Mouse (Mus musculus) forebrain, postnatal 0 days (tissue): ENCODE measurements around the gene Ankrd1. TPM values are rescaled to one million over a fixed set of nuclear protein-coding genes. Genes with fewer than 3 reads are reported as not detected.

Experiments
- ATAC-seq: fragments of 200-750 bp; cut with Nextera tagmentation; 2 replicates; pipeline ENCODE4 v1.8.0; 2017; ENCODE audit warnings: mild to moderate bottlenecking, moderate library complexity
- DNase-seq: peaks from one replicate; pipeline ENCODE4 v3.0.0-alpha.2; 2015
- H3K27ac ChIP-seq: fragments of 300-500 bp; sonication (generic); 2 replicates; pipeline ENCODE4 v1.5.1; 2014; ENCODE audit warnings: low read depth, mild to moderate bottlenecking, antibody characterized with exemption, low read length, moderate library complexity, mixed read lengths
- H3K27me3 ChIP-seq: fragments of 300-500 bp; sonication (generic); 2 replicates; pipeline ENCODE4 v1.6.1; 2014; ENCODE audit warnings: mild to moderate bottlenecking, low read length, mixed read lengths; ENCODE audit not compliant: insufficient read depth
- H3K36me3 ChIP-seq: fragments of 300-500 bp; sonication (generic); 2 replicates; pipeline ENCODE4 v1.6.1; 2014; ENCODE audit warnings: mild to moderate bottlenecking, moderate library complexity; ENCODE audit not compliant: insufficient read depth
- H3K4me1 ChIP-seq: fragments of 300-500 bp; sonication (generic); 2 replicates; pipeline ENCODE4 v1.6.1; 2014; ENCODE audit warnings: antibody characterized with exemption; ENCODE audit not compliant: insufficient read depth
- H3K4me2 ChIP-seq: fragments of 300-500 bp; sonication (generic); 2 replicates; pipeline ENCODE4 v1.6.1; 2014; ENCODE audit warnings: low read depth, mild to moderate bottlenecking, moderate library complexity
- H3K4me3 ChIP-seq: fragments of 300-500 bp; sonication (generic); 2 replicates; pipeline ENCODE4 v1.5.1; 2014; ENCODE audit warnings: low read depth, low read length, mixed read lengths
- H3K9ac ChIP-seq: fragments of 300-500 bp; sonication (generic); 2 replicates; pipeline ENCODE4 v1.6.1; 2014; ENCODE audit warnings: mild to moderate bottlenecking
- H3K9me3 ChIP-seq: fragments of 300-500 bp; sonication (generic); 2 replicates; pipeline ENCODE4 v1.6.1; 2016; ENCODE audit warnings: low read length
- CTCF ChIP-seq: sonication (generic); IDR thresholded peaks from 2 replicates; pipeline ENCODE4 v1.5.1; 2016; ENCODE audit warnings: antibody characterized with exemption, control low read depth, low read depth
- WGBS: fragments of 180-500 bp; shearing (Covaris S2); extraction: QIAGEN DNeasy Blood & Tissue Kit; methylation state at CpG from one replicate; pipeline ENCODE4 v1.1.7; 2014; 5-methylcytosine and 5-hydroxymethylcytosine counted together
- polyA plus RNA-seq: library from polyadenylated mRNA; unstranded; fragments of >200 nt; fragmentation: Nextera tagmentation; extraction: Ambion mirVana; gene quantifications from 2 replicates; pipeline ENCODE4 v1.2.1, GENCODE M21; 2015
- total RNA-seq: library from RNA; depleted of rRNA; stranded (reverse); fragments of >200 nt; gene quantifications from 2 replicates; pipeline ENCODE4 v1.2.3, GENCODE M21; 2014; rRNA removed

Gene Ankrd1
- total and polyA plus RNA-seq, 2 experiments from 2014 or later, result 0.08 to 0.29 TPM

DNA sequence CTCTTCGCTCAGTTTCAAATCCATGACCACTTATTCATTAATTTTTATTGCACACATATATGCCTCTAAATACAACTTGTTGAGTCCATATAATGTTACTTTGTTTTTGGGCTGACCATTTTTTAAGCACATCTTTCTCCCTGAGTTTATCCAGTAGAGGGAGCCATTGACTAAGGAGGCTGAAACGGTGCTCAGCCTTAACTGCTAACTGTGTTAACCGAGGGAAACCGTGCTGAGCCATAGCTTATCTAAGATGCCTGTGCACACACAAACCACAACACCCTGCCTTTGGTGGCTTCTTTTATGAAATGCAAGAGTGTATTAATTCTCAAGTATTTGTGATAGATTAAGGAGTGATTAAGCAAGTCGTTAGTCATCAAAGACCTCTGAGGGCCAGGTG, 29.1 kb downstream of the Ankrd1 start:
- no peak overlapping the region for H3K9ac ChIP-seq
- H3K4me1 ChIP-seq, result no peaks in the 10 kb centered on the region
- 42% methylated on average over 5 of the region's 5 CpGs for WGBS
- peak; percentile 65 for TF ChIP-seq CTCF
- no peaks in the 10 kb centered on the region for H3K27me3 ChIP-seq
- H3K36me3 ChIP-seq, result peaks cover 67% of the 10 kb centered on the region
- no peaks in the 10 kb centered on the region for H3K9me3 ChIP-seq
- H3K4me3 ChIP-seq, result no peak overlapping the region
- H3K27ac ChIP-seq, result no peak overlapping the region
- H3K4me2 ChIP-seq, result no peak overlapping the region
- DNase-seq (peak; percentile 49), ATAC-seq (peak; percentile 66)

DNA sequence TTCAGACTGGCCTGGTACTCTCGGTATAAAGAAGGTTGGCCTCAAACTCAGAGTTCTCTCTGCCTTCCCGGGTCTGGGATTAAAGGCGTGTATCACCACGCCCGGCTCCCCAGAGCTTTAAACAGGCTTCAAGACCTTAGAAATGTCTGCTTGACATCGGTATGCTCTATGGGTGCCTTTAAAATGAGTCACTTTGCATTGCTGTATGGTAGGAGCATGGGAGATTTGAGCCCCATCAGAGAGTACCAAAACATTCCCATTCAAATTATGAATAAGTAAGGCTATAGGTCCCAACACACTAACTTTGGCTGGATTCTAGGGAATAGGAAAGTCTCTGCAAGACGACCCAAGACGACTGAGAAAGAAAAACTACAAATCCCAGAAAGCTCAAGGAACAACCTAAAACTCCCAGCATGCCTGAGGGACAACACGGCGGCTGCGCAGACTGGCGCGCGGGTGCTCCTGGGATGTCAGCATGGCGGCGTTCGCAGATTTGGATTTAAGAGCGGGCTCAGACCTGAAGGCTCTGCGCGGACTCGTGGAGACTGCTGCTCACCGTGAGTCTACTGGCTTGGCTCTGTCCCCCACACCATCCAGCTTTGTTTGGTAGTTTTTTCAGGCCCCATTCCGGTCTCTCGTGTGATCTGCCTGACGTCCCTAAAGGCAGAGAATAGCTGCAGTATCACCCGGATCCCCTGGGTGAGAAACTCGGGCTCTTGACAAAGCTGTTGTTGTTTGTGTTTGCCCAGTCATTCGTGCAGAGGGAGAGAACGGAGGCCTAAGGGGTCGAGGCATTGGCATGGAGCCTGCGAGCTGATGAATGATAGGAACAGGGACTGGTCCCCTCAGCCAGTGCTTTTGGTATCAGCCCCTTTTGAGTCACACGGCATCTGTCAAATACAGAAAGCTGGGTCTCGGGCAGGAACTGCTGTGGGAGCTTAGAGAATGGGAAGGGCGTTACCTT, 36.4 kb downstream of the Ankrd1 start, which contains the start of gene Rpp30:
Rpp30 (plus strand) TSS at position 455 of the 964 bp plus-strand sequence.
- H3K4me1 ChIP-seq, result peaks cover 4% of the 10 kb centered on the region; the same call in 1 of the 2 replicates
- peak; percentile 97 for ATAC-seq
- H3K9ac ChIP-seq, result peak within 1 kb of the TSS; percentile 65
- peak; percentile 94 for DNase-seq
- peak; percentile 34 for TF ChIP-seq CTCF
- H3K4me2 ChIP-seq, result peak within 1 kb of the TSS; percentile 76
- H3K27me3 ChIP-seq, result no peaks in the 10 kb centered on the region
- peaks cover 8% of the 10 kb centered on the region for H3K36me3 ChIP-seq
- H3K9me3 ChIP-seq, result no peaks in the 10 kb centered on the region
- H3K27ac ChIP-seq, result peak within 1 kb of the TSS; percentile 66
- WGBS, result 3% methylated on average over 34 of the region's 34 CpGs
- peak within 1 kb of the TSS; percentile 58 for H3K4me3 ChIP-seq

DNA sequence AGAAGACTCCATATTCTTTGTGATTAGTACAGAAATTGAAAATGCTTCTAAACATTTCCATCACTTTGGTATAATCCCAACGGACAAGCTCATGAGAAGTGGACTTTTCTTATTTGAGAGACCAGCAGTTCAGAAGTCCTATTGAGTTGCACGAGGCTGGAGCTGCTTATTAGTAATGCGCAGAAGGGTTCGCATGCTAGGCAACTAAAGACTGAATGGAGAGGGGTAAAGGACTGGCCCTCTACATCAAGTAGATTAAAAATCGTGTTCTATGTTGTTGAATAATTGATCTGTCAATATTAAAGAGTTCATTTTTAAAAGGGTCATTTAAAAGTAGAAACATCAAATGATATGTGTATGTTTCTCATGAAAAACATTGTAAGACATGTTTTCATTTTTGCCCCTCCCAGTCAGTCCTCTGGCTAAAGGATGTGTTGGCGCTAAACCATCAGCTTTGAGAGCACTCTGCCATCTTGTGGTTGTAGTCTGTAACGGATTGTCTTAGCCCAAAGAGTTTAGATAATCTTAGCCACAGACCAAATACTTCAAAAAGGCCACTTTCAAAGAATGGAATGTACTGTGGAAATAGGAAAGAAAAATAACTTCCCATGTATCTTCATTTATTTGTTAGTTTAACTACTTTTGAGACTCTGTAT, 37.2 kb downstream of the Ankrd1 start:
- DNase-seq (peak; percentile 81), ATAC-seq (peak; percentile 75)
- Histone ChIP-seq H3K27ac (no peak overlapping the region; the same call in 1 of the 2 replicates), H3K4me1 (peaks cover 4% of the 10 kb centered on the region; the same call in 1 of the 2 replicates), H3K36me3 (no peaks in the 10 kb centered on the region), H3K9ac (no peak overlapping the region), H3K4me2 (peak overlapping the region; percentile 76), H3K27me3 (no peaks in the 10 kb centered on the region), H3K4me3 (peak overlapping the region; percentile 58), H3K9me3 (no peaks in the 10 kb centered on the region)
- 41% methylated on average over 7 of the region's 7 CpGs for WGBS
- TF ChIP-seq CTCF, result peak; percentile 87

DNA sequence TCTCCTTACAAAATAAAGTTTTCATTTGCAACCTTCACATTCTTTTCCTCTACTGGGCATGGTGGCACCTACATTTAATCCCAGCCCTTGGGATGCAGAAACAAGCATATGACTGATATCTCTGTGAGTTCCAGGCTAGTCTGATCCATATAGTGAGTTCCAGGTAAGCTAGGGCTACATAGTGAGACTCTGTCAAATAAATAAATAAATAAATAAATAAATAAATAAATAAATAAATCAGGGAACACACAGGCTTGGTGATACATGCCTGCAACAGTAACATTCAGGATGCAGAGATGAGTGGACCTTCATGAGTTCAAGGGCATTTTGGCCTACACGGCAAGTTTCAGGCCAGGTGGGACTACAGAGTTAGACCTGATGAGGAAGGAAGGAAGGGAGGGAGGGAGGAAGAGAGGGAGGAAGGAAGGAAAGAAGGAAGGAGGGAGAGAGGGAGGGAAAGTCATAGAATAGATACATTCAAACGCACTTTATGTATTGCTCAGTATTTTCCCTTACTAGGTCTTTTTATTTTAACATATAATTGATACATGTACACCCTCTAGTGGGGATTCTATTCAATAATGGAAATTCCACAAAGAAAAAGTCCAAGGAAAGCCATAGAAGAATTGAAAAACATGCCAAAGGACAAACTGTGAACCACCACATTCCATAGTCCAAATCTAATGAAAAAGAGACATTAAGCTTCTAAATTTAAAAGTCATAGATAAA, 56.9 kb downstream of the Ankrd1 start:
- Histone ChIP-seq H3K27me3 (no peaks in the 10 kb centered on the region), H3K9me3 (no peaks in the 10 kb centered on the region), H3K9ac (no peak overlapping the region), H3K27ac (no peak overlapping the region), H3K4me1 (no peaks in the 10 kb centered on the region), H3K4me2 (no peak overlapping the region), H3K4me3 (no peak overlapping the region), H3K36me3 (no peaks in the 10 kb centered on the region)
- ATAC-seq (peak; percentile 29; the same call in 1 of the 2 replicates), DNase-seq (peak; percentile 34)
- peak; percentile 52 for TF ChIP-seq CTCF
- WGBS, result 56% methylated on average over 2 of the region's 2 CpGs

Other genes starting within 250 kb of the Ankrd1 start
- gene Htr7, start 62.6 kb downstream of the Ankrd1 start, total RNA-seq, result 11.8 and 18.4 TPM in 2 replicates
- gene Htr7, start 62.6 kb downstream of the Ankrd1 start, polyA plus RNA-seq, result 7.4 and 11.9 TPM in 2 replicates
- gene Rpp30, start 36.4 kb downstream of the Ankrd1 start, total RNA-seq, result 30.5 and 32.1 TPM in 2 replicates
- 81.5 and 85.7 TPM in 2 replicates for gene Rpp30, start 36.4 kb downstream of the Ankrd1 start, polyA plus RNA-seq
- 3.1 and 5.1 TPM in 2 replicates for gene Pcgf5, start 228.2 kb upstream of the Ankrd1 start, total RNA-seq
- gene Pcgf5, start 228.2 kb upstream of the Ankrd1 start, polyA plus RNA-seq, result 5.1 and 7.4 TPM in 2 replicates